Mouse (Mus musculus): ENCODE data around the gene Ruvbl2. TPM values are rescaled to one million over a fixed set of nuclear protein-coding genes. Genes with fewer than 3 reads are reported as not detected.
"Not testable (repeated sequence)": the region's sequence is repeated elsewhere in the genome, so short reads cannot be mapped to it uniquely, and the experiment has no call there.

The Ruvbl2 gene
- polyA plus RNA-seq (2012; rRNA removed) = 36.3 and 42.7 TPM in 2 replicates

DNA sequence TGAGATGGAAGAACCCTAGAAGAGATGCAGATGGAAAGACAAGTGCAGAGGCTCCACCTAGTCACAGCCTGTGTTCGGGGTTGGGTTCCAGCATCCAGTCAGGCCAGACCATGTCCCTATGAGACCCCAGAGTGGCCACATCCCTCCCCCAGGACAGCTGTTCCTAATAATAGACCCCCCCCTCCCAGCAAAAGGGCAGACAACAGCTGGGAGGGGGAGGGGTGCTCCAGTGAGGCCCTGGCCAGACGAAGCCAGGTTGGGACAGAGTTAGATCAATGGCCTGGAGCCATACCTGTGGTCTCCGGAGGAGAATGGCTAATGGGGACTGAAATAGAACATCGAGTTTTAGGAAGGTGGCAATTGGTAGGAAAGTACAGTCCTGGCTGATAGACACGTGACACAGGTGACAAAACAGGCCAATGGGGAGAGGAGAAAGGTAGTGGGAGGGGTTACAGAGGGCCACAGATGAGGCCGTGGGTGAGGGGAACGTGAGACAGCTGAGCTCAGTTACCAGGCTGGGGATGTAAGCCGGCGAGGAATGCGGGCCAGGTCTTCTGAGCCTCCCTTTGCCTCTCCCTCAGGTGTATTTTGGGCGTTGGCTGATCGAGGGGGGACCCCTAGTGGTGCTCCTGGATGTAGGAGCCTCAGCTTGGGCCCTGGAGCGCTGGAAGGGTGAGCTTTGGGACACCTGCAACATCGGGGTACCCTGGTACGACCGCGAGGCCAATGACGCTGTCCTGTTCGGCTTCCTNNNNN is at the start of gene Ruvbl2:
Gene Ruvbl2 (minus strand): TSS at position 576 of the 756 bp plus-strand sequence.
- Histone ChIP-seq H3K27ac (ENCODE audit: insufficient read depth, low read depth, low read length) (peak within 1 kb of the TSS; percentile 5; the same call in 1 of the 2 replicates), H3K4me1 (ENCODE audit: control insufficient read depth, insufficient read depth, low read length) (peaks cover 12% of the 10 kb centered on the region), H3K36me3 (ENCODE audit: control insufficient read depth, insufficient read depth, low read length) (no peaks in the 10 kb centered on the region), H3K4me3 (ENCODE audit: insufficient read depth, low read depth, low read length) (no peak within 1 kb of the TSS), H3K27me3 (replicated peaks; ENCODE audit: control insufficient read depth, insufficient read depth, low read length) (no peaks in the 10 kb centered on the region)
- DNase-seq = peak; percentile 50
- TF ChIP-seq POLR2A (IDR thresholded peaks at IDR 0.05; ENCODE audit: low read depth, low read length) (no peak), CTCF (conservative IDR thresholded peaks at IDR 0.05; ENCODE audit: insufficient read depth, insufficient read length, low read depth, low read length) (peak; percentile 33; the same call in 1 of the 2 replicates)
- 34% methylated on average over 19 of the region's 19 CpGs for WGBS

DNA sequence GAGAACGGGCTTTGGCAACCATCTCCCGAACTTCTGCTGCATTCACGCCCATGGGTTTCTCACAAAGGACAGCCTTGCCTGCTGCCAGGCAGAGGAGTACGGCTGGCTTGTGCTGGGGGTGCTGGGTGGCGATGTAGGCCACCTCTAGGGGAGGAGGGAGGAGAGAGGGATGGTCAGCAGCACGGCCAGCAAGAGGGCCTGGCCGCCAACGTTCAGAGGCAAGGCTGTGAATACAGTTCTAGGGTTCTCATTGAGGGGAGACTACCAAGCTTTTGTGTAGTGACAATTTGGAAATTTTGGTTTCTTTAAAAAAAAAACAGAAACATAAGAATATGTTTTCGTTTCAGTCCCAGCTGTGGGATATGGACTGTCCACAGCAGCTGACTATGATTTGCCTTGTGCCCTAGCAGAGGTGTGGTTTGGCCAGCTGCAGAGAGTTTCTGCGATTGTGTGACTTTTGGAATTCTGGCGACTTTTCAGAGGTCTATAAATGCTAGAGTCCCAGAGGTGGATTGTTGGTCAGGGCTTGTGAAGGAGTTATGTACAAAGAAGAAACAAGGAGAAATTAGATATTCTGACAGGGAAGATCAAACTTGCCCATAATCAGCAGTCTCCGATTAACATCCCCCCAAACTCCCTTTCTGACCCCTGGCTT is 49.0 kb upstream of the Ruvbl2 start, which contains the start of gene Gm45808:
Gene Gm45808 (minus strand): TSS at position 51 of the 655 bp plus-strand sequence.
- no peaks in the 10 kb centered on the region for H3K36me3 ChIP-seq (ENCODE audit: control insufficient read depth, insufficient read depth, low read length)
- 77% methylated on average over 12 of the region's 12 CpGs for WGBS
- no peak within 1 kb of the TSS for H3K27ac ChIP-seq (ENCODE audit: insufficient read depth, low read depth, low read length)
- no peak within 1 kb of the TSS for H3K4me3 ChIP-seq (ENCODE audit: insufficient read depth, low read depth, low read length)
- peaks cover 10% of the 10 kb centered on the region for H3K4me1 ChIP-seq (ENCODE audit: control insufficient read depth, insufficient read depth, low read length)
- TF ChIP-seq CTCF (conservative IDR thresholded peaks at IDR 0.05; ENCODE audit: insufficient read depth, insufficient read length, low read depth, low read length) (no peak), POLR2A (IDR thresholded peaks at IDR 0.05; ENCODE audit: low read depth, low read length) (no peak)
- H3K27me3 ChIP-seq (replicated peaks; ENCODE audit: control insufficient read depth, insufficient read depth, low read length) = no peaks in the 10 kb centered on the region
- peak; percentile 56 for DNase-seq

GRCm38 (mm10) chr7:45486158-45486557 is 48.3 kb upstream of the Ruvbl2 start:
- no peak for DNase-seq
- no peaks in the 10 kb centered on the region for H3K36me3 ChIP-seq (ENCODE audit: control insufficient read depth, insufficient read depth, low read length)
- no peak overlapping the region for H3K27ac ChIP-seq (ENCODE audit: insufficient read depth, low read depth, low read length)
- H3K4me3 ChIP-seq (ENCODE audit: insufficient read depth, low read depth, low read length) = no peak overlapping the region
- H3K27me3 ChIP-seq (replicated peaks; ENCODE audit: control insufficient read depth, insufficient read depth, low read length) = no peaks in the 10 kb centered on the region
- 78% methylated on average over 7 of the region's 7 CpGs for WGBS
- no peak for TF ChIP-seq POLR2A (IDR thresholded peaks at IDR 0.05; ENCODE audit: low read depth, low read length)
- TF ChIP-seq CTCF (conservative IDR thresholded peaks at IDR 0.05; ENCODE audit: insufficient read depth, insufficient read length, low read depth, low read length) = no peak
- peaks cover 8% of the 10 kb centered on the region for H3K4me1 ChIP-seq (ENCODE audit: control insufficient read depth, insufficient read depth, low read length)

GRCm38 (mm10) chr7:45484985-45485384 is 47.1 kb upstream of the Ruvbl2 start:
- not testable (repeated sequence) for H3K27ac ChIP-seq (ENCODE audit: insufficient read depth, low read depth, low read length); H3K36me3 ChIP-seq (ENCODE audit: control insufficient read depth, insufficient read depth, low read length); DNase-seq; H3K4me1 ChIP-seq (ENCODE audit: control insufficient read depth, insufficient read depth, low read length); H3K27me3 ChIP-seq (replicated peaks; ENCODE audit: control insufficient read depth, insufficient read depth, low read length); H3K4me3 ChIP-seq (ENCODE audit: insufficient read depth, low read depth, low read length)
- WGBS = 93% methylated on average over 5 of the region's 5 CpGs

GRCm38 (mm10) chr7:45482166-45482565 is 44.3 kb upstream of the Ruvbl2 start:
- Histone ChIP-seq H3K4me3 (ENCODE audit: insufficient read depth, low read depth, low read length) (no peak overlapping the region), H3K27me3 (replicated peaks; ENCODE audit: control insufficient read depth, insufficient read depth, low read length) (no peaks in the 10 kb centered on the region), H3K27ac (ENCODE audit: insufficient read depth, low read depth, low read length) (no peak overlapping the region), H3K36me3 (ENCODE audit: control insufficient read depth, insufficient read depth, low read length) (no peaks in the 10 kb centered on the region), H3K4me1 (ENCODE audit: control insufficient read depth, insufficient read depth, low read length) (no peaks in the 10 kb centered on the region; the same call in 1 of the 2 replicates)
- no peak for TF ChIP-seq POLR2A (IDR thresholded peaks at IDR 0.05; ENCODE audit: low read depth, low read length)
- TF ChIP-seq CTCF (conservative IDR thresholded peaks at IDR 0.05; ENCODE audit: insufficient read depth, insufficient read length, low read depth, low read length) = no peak
- 94% methylated on average over 1 of the region's 1 CpGs for WGBS
- DNase-seq = no peak

- 46% methylated on average over 15 of the region's 15 CpGs for WGBS
- TF ChIP-seq POLR2A (IDR thresholded peaks at IDR 0.05; ENCODE audit: low read depth, low read length) (no peak), CTCF (conservative IDR thresholded peaks at IDR 0.05; ENCODE audit: insufficient read depth, insufficient read length, low read depth, low read length) (no peak)
- DNase-seq = peak; percentile 85
- H3K4me1 ChIP-seq (ENCODE audit: control insufficient read depth, insufficient read depth, low read length) = no peaks in the 10 kb centered on the region; the same call in 1 of the 2 replicates
- H3K36me3 ChIP-seq (ENCODE audit: control insufficient read depth, insufficient read depth, low read length) = no peaks in the 10 kb centered on the region
- no peak within 1 kb of the TSS for H3K4me3 ChIP-seq (ENCODE audit: insufficient read depth, low read depth, low read length)
- no peak within 1 kb of the TSS for H3K27ac ChIP-seq (ENCODE audit: insufficient read depth, low read depth, low read length)
- H3K27me3 ChIP-seq (replicated peaks; ENCODE audit: control insufficient read depth, insufficient read depth, low read length) = no peaks in the 10 kb centered on the region
Measured at GRCm38 (mm10) chr7:45481374-45481927, 43.6 kb upstream of the Ruvbl2 start, which contains the start of gene Tulp2. Gene Tulp2, plus strand, starts transcription at chr7:45481877.

DNA sequence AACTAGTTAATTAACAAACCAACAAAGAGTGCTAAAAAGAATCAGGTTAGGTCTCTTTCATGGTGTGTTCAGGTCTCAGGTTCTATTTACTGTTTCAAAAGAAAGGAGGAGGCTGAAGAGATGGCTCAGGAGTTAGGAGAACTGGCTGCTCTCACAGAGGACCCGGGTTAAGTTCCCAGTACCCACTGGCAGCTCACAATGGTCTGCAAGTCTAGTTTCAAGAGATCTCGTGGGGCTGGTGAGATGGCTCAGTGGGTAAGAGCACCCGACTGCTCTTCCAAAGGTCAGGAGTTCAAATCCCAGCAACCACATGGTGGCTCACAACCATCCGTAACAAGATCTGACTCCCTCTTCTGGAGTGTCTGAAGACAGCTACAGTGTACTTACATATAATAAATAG is 42.4 kb upstream of the Ruvbl2 start:
- not testable (repeated sequence) for H3K4me3 ChIP-seq (ENCODE audit: insufficient read depth, low read depth, low read length); H3K36me3 ChIP-seq (ENCODE audit: control insufficient read depth, insufficient read depth, low read length); H3K4me1 ChIP-seq (ENCODE audit: control insufficient read depth, insufficient read depth, low read length); H3K27me3 ChIP-seq (replicated peaks; ENCODE audit: control insufficient read depth, insufficient read depth, low read length); H3K27ac ChIP-seq (ENCODE audit: insufficient read depth, low read depth, low read length)
- peak; percentile 23 for DNase-seq
- WGBS = 59% methylated on average over 4 of the region's 4 CpGs

All from kidney, adult 2 months (tissue).